Mouse (Mus musculus) pancreas, adult 10 weeks (tissue): ENCODE data around the gene Xab2. TPM values are rescaled to one million over a fixed set of nuclear protein-coding genes. Genes with fewer than 3 reads are reported as not detected.

Experiments
- polyA plus RNA-seq: library from polyadenylated mRNA; stranded (reverse); fragments of 350-450 nt; fragmentation: Illumina TruSeq; extraction: RNeasy Lipid Tissue Mini Kit (QIAGEN cat#74804); gene quantifications from one replicate; pipeline ENCODE4 v1.2.3, GENCODE M21; 2015; ENCODE audit warnings: low read depth, low replicate concordance; ENCODE audit not compliant: insufficient read depth

The Xab2 gene
- 8.2 TPM for polyA plus RNA-seq

GRCm38 (mm10) chr8:3621199-3621970, at the start of gene Xab2, which contains the start of gene Pet100:
Gene Xab2, minus strand, starts transcription at chr8:3621316.
Gene Pet100, plus strand, starts transcription at chr8:3621548.

GRCm38 (mm10) chr8:3665507-3665906, 44.4 kb upstream of the Xab2 start, which contains the start of gene Mcemp1:
Gene Mcemp1, plus strand, starts transcription at chr8:3665754.

GRCm38 (mm10) chr8:3655526-3655925, 34.4 kb upstream of the Xab2 start, which contains the start of gene Retn:
Gene Retn, plus strand, starts transcription at chr8:3655770.

GRCm38 (mm10) chr8:3630647-3631477, 9.7 kb upstream of the Xab2 start, which contains the start of gene Stxbp2:
Gene Stxbp2, plus strand, starts transcription at chr8:3630955.

GRCm38 (mm10) chr8:3625445-3625844, 4.3 kb upstream of the Xab2 start, which contains the start of gene Pcp2:
Gene Pcp2, minus strand, starts transcription at chr8:3625545.

GRCm38 (mm10) chr8:3586993-3587390, 34.1 kb downstream of the Xab2 start, which contains the start of gene Camsap3:
Gene Camsap3, plus strand, starts transcription at chr8:3587293.

GRCm38 (mm10) chr8:3567641-3568371, 53.3 kb downstream of the Xab2 start, which contains the start of gene C330021F23Rik:
Gene C330021F23Rik, plus strand, starts transcription at chr8:3567990.

Other genes with a start within 250 kb of the Xab2 start
- 7.0 TPM for gene Arhgef18, start 228.3 kb downstream of the Xab2 start, polyA plus RNA-seq
- 7.6 TPM for gene Pex11g, start 153.6 kb downstream of the Xab2 start, polyA plus RNA-seq
- not detected for gene Tex45, start 150.5 kb downstream of the Xab2 start, polyA plus RNA-seq
- gene Zfp358, start 128.2 kb downstream of the Xab2 start, polyA plus RNA-seq, result 4.5 TPM
- gene Mcoln1, start 120.9 kb downstream of the Xab2 start, polyA plus RNA-seq, result 19.2 TPM
- 17.7 TPM for gene Pnpla6, start 105.9 kb downstream of the Xab2 start, polyA plus RNA-seq
- not detected for gene C330021F23Rik, start 53.3 kb downstream of the Xab2 start, polyA plus RNA-seq
- 25.9 TPM for gene Camsap3, start 34.0 kb downstream of the Xab2 start, polyA plus RNA-seq
- 18.4 TPM for gene Pet100, start 232 bp upstream of the Xab2 start, polyA plus RNA-seq
- gene Pcp2, start 4.2 kb upstream of the Xab2 start, polyA plus RNA-seq, result not detected
- gene Stxbp2, start 9.6 kb upstream of the Xab2 start, polyA plus RNA-seq, result 86.7 TPM
- gene Retn, start 34.5 kb upstream of the Xab2 start, polyA plus RNA-seq, result 15.3 TPM
- not detected for gene Mcemp1, start 44.4 kb upstream of the Xab2 start, polyA plus RNA-seq
- gene Fcor, start 51.0 kb upstream of the Xab2 start, polyA plus RNA-seq, result 4.2 TPM
- 4.5 TPM for gene Trappc5, start 55.0 kb upstream of the Xab2 start, polyA plus RNA-seq
- not detected for gene Fcer2a, start 72.9 kb upstream of the Xab2 start, polyA plus RNA-seq
- gene Clec4g, start 99.3 kb upstream of the Xab2 start, polyA plus RNA-seq, result not detected
- gene Cd209a, start 127.7 kb upstream of the Xab2 start, polyA plus RNA-seq, result 1.0 TPM
- not detected for gene Cd209e, start 233.0 kb upstream of the Xab2 start, polyA plus RNA-seq